In genomic region chr11:120588531-120588930, GRCm38 (mm10) we compare ENCODE assay signal across 16 mouse cellular contexts. TPM values are rescaled to one million over a fixed set of nuclear protein-coding genes. Genes with fewer than 3 reads are reported as not detected.
"Had no signal": no experiment of that assay in that cellular context is flagged by ENCODE, and none has a peak within 500 bp of the region (broad histone marks: within the 10 kb centered on the region; RNA-seq: fewer than 3 reads in every experiment).

No protein-coding gene starts in this region.

- H3K27ac ChIP-seq: layer of hippocampus, adult 2 months; limb, embryonic 12.5 days; midbrain, embryonic 10.5 days; neural tube, embryonic 15.5 days had no signal

- H3K4me1 ChIP-seq: limb, embryonic 12.5 days; midbrain, embryonic 10.5 days had no signal

- ATAC-seq: intestine, postnatal 0 days had no signal

- H3K9ac ChIP-seq: limb, embryonic 12.5 days; lung, embryonic 14.5 days; neural tube, embryonic 15.5 days had no signal

- H3K4me2 ChIP-seq: limb, embryonic 12.5 days; lung, embryonic 14.5 days; neural tube, embryonic 15.5 days had no signal

- H3K4me3 ChIP-seq: layer of hippocampus, adult 2 months; limb, embryonic 12.5 days; midbrain, embryonic 10.5 days; myocyte; neural tube, embryonic 15.5 days had no signal

- DNase-seq: kidney, adult 8-10 months; kidney, postnatal 25 days; lung, embryonic 14.5 days; lung, postnatal 10 days; lung, postnatal 4 days; midbrain, embryonic 14.5 days; right cerebral cortex, adult 18-20 months; right cerebral cortex, postnatal 25 days; thymus, postnatal 4 days had no signal

- H3K9me3 ChIP-seq: neural tube, embryonic 15.5 days had no signal

- H3K27me3 ChIP-seq: limb, embryonic 12.5 days; neural tube, embryonic 15.5 days had no signal

RNA-seq across cellular contexts. Expression of gene Npb, which starts 19.7 kb away (rescaled TPM):
- total RNA-seq: liver, adult 2 months had no signal
